Mouse (Mus musculus) testis, adult 2 months (tissue): ENCODE results near the gene Col1a1. TPM values are rescaled to one million over a fixed set of nuclear protein-coding genes. Genes with fewer than 3 reads are reported as not detected.

ENCODE experiments used
- H3K27ac ChIP-seq: fragments of 200-500 bp; 2 replicates; pipeline ENCODE4 v1.5.1; 2012; ENCODE audit warnings: low read depth, low read length; ENCODE audit not compliant: control insufficient read depth, insufficient read depth
- H3K27me3 ChIP-seq: fragments of 200-500 bp; 2 replicates; pipeline ENCODE4 v1.6.1; 2012; ENCODE audit warnings: mild to moderate bottlenecking, low read length, moderate library complexity; ENCODE audit not compliant: control insufficient read depth, insufficient read depth
- H3K36me3 ChIP-seq: fragments of 200-500 bp; 2 replicates; pipeline ENCODE4 v1.6.1; 2012; ENCODE audit warnings: mild to moderate bottlenecking, low read length; ENCODE audit not compliant: control insufficient read depth, insufficient read depth
- H3K4me1 ChIP-seq: fragments of 200-500 bp; 2 replicates; pipeline ENCODE4 v1.6.1; 2012; ENCODE audit warnings: low read length; ENCODE audit not compliant: control insufficient read depth, insufficient read depth
- H3K4me3 ChIP-seq: fragments of 200-500 bp; 2 replicates; pipeline ENCODE4 v1.5.1; 2012; ENCODE audit warnings: low read depth, mild to moderate bottlenecking, low read length, moderate library complexity, mixed read lengths; ENCODE audit not compliant: control insufficient read depth
- CTCF ChIP-seq: fragments of 200-500 bp; IDR thresholded peaks from 2 replicates; pipeline ENCODE4 v1.5.1; 2012; ENCODE audit warnings: low read depth, mild to moderate bottlenecking, inconsistent platforms, low read length, moderate library complexity; ENCODE audit not compliant: control insufficient read depth, insufficient read depth, insufficient replicate concordance
- POLR2A ChIP-seq: fragments of 200-500 bp; IDR thresholded peaks from 2 replicates; pipeline ENCODE4 v1.6.1; 2012; ENCODE audit warnings: low read depth, mild to moderate bottlenecking, inconsistent platforms, low read length, moderate library complexity; ENCODE audit not compliant: control insufficient read depth
- polyA plus RNA-seq: library from polyadenylated mRNA; depleted of rRNA; stranded (reverse); fragments of >200 nt; gene quantifications from 2 replicates; pipeline ENCODE4 v1.2.3, GENCODE M21; 2012

The Col1a1 gene
- polyA plus RNA-seq, 1 experiment = 14.3 TPM

DNA sequence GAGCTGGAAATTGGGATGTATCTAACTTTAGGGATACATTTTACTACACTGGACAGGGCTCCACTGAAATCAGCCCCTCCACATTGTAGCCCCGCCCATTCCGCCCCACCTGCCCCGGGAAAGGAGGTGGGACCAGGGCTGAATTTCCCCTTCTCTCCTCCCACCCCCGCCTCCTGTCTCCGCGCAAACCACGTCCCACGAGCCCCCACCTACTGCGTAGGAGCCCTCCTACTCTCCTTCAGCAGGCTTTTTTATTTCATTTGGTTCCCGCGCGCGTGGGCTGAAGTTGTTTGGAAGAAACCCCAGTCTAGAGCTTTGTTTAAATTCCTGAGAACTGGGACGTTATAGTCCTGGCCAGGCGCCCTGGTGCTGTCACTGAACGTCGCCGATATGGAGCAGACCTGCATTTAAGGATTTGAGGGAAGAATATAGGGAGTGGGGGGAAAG is 1.3 kb downstream of the Col1a1 start:
- no peak overlapping the region for H3K27ac ChIP-seq

DNA sequence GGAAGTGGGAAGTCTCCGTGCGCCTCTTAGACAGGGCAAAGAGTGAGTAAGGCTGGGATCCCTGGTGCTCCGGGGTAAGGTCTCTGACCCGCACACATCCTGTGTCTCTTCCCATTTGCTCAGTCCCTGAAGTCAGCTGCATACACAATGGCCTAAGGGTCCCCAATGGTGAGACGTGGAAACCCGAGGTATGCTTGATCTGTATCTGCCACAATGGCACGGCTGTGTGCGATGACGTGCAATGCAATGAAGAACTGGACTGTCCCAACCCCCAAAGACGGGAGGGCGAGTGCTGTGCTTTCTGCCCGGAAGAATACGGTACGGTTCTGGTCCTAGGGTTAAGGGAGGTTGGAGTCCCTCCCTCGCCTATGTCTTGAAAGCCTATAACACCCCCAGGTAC is 1.8 kb downstream of the Col1a1 start:
- H3K4me3 ChIP-seq = peak overlapping the region; percentile 76
- no peak overlapping the region for H3K27ac ChIP-seq
- H3K4me1 ChIP-seq = peaks cover 19% of the 10 kb centered on the region
- H3K27me3 ChIP-seq = 0 out of 2 replicates have a peak, but pooled peaks cover 2% of the 10 kb centered on the region
- no peaks in the 10 kb centered on the region for H3K36me3 ChIP-seq
- TF ChIP-seq POLR2A (no peak), CTCF (no peak)

More for the DNA sequence above, 1.3 kb downstream of the Col1a1 start:
- peaks cover 19% of the 10 kb centered on the region for H3K4me1 ChIP-seq
- peak overlapping the region; percentile 76 for H3K4me3 ChIP-seq
- H3K36me3 ChIP-seq = no peaks in the 10 kb centered on the region
- TF ChIP-seq POLR2A = no peak
- 0 out of 2 replicates have a peak, but pooled peaks cover 2% of the 10 kb centered on the region for H3K27me3 ChIP-seq

DNA sequence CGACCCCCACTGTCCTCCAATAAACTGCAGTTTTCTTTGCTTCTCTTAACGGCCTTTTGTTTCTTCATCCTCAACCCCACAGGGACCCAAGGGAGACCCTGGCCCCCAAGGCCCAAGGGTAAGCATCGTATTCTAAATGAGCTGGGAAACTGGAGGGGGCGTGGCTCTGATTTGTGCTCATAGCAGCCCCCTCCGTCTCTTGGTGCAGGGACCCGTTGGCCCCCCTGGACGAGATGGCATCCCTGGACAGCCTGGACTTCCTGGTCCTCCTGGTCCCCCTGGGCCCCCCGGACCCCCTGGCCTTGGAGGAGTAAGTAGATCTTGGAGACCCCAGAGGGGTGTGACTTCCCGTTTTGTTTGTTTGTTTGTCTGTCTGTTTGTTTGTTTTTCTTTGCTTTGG is 2.3 kb downstream of the Col1a1 start:
- 0 out of 2 replicates have a peak, but pooled peaks cover 2% of the 10 kb centered on the region for H3K27me3 ChIP-seq
- no peak overlapping the region for H3K27ac ChIP-seq
- no peak overlapping the region for H3K4me3 ChIP-seq
- H3K4me1 ChIP-seq = peaks cover 19% of the 10 kb centered on the region
- H3K36me3 ChIP-seq = no peaks in the 10 kb centered on the region
- TF ChIP-seq POLR2A (no peak), CTCF (no peak)

DNA sequence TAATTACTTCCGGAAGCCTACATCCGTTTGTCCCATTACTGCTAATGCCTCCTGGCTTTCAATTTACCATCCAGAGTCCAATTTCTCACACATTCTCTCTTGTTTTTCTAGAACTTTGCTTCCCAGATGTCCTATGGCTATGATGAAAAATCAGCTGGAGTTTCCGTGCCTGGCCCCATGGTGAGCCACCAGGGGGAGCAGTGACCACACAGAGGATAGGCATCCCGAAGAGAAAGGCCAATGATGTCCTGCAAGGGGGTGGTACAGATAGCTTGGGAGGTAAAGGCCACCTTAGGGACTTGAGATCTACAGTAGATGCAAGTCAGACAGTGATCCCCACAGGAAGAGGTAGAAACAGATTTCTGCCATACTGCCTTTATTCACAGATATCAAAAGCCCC is 3.3 kb downstream of the Col1a1 start:
- Histone ChIP-seq H3K4me1 (peaks cover 15% of the 10 kb centered on the region), H3K4me3 (no peak overlapping the region), H3K27ac (no peak overlapping the region), H3K36me3 (no peaks in the 10 kb centered on the region), H3K27me3 (0 out of 2 replicates have a peak, but pooled peaks cover 2% of the 10 kb centered on the region)
- TF ChIP-seq CTCF (peak; percentile 74; the same call in 1 of the 2 replicates), POLR2A (no peak)

DNA sequence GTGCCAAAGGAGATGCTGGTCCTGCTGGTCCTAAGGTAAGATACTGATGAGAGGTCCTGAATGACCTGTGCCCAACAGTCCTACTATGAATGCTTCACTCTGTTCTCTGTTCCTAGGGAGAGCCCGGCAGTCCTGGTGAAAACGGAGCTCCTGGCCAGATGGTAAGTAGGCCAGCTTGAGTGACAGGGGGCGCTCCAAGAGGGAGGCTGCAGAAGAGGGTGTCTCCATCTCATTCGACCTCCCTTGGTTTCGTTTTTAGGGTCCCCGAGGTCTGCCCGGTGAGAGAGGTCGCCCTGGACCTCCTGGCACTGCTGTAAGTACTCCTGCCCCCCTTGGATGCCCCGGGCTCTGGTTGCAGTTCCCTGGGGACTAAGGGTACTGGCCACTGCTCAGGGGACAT is 5.1 kb downstream of the Col1a1 start:
- Histone ChIP-seq H3K27ac (no peak overlapping the region), H3K4me3 (no peak overlapping the region), H3K36me3 (no peaks in the 10 kb centered on the region), H3K4me1 (peaks cover 8% of the 10 kb centered on the region), H3K27me3 (0 out of 2 replicates have a peak, but pooled peaks cover under 1% of the 10 kb centered on the region)
- TF ChIP-seq CTCF = no peak

DNA sequence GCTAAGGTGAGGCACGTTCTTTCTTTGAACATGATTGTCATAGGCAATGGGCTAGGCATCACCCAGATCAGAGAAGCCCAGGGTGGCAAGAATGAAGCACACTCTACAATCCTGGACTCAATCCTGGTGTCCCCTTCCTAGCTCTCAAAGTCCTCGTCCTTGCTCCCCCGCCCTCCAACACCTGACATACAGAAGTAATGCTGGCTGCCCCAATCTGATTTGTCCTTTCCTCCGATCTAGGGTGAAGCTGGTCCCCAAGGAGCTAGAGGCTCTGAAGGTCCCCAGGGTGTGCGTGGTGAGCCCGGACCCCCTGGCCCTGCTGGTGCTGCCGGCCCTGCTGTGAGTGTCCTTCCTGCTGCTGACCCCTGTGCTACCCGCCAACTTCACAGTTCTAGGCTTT is 5.8 kb downstream of the Col1a1 start:
- H3K4me1 ChIP-seq = peaks cover 6% of the 10 kb centered on the region
- H3K27me3 ChIP-seq = no peaks in the 10 kb centered on the region
- no peak overlapping the region for H3K27ac ChIP-seq
- H3K4me3 ChIP-seq = no peak overlapping the region
- TF ChIP-seq POLR2A (no peak), CTCF (no peak)
- H3K36me3 ChIP-seq = no peaks in the 10 kb centered on the region

DNA sequence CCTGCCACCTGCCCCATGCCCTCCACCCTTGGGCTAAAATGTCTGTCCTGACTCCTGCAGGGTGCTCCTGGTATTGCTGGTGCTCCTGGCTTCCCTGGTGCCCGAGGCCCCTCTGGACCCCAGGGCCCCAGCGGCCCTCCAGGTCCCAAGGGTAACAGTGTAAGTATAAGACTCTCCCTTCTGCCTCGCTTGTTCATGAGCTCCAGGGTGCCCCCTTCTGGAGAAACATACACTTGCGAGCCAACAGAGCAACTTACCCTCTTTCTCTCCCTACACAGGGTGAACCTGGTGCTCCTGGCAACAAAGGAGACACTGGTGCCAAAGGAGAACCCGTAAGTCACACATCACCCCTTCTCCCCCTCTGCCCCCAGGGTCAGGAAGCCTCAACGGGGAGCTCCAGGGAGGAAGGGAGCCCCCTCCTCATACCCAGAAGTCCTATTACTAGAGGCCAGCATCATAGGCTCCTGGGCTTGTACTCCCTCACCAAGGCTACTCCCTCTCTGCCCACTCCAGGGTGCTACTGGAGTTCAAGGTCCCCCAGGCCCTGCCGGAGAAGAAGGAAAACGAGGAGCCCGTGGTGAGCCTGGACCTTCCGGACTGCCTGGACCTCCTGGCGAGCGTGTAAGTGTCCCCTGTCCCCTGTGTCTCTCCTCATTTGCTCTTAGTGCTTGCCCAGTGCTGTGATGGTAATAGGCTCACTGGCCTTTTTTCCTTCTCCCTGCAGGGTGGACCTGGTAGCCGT is 6.4 kb downstream of the Col1a1 start:
- Histone ChIP-seq H3K27me3 (no peaks in the 10 kb centered on the region), H3K27ac (no peak overlapping the region; the same call in 1 of the 2 replicates), H3K36me3 (no peaks in the 10 kb centered on the region), H3K4me3 (no peak overlapping the region), H3K4me1 (peaks cover 6% of the 10 kb centered on the region)
- TF ChIP-seq POLR2A = no peak
- no peak for TF ChIP-seq CTCF
